Mouse (Mus musculus): Measurements from ENCODE around the gene 1700028J19Rik. TPM values are rescaled to one million over a fixed set of nuclear protein-coding genes. Genes with fewer than 3 reads are reported as not detected.

Gene 1700028J19Rik
- total RNA-seq, 1 experiment = 0.58 TPM

Other genes starting within 250 kb of the 1700028J19Rik start
- gene Klk1b26, start 234.5 kb downstream of the 1700028J19Rik start, total RNA-seq (2012; rRNA removed) = not detected in 2 replicates
- not detected in 2 replicates for gene Klk1b27, start 194.4 kb downstream of the 1700028J19Rik start, total RNA-seq (2012; rRNA removed)
- gene Klk1b21, start 144.4 kb downstream of the 1700028J19Rik start, total RNA-seq (2012; rRNA removed) = not detected in 2 replicates
- gene Klk1b22, start 134.0 kb downstream of the 1700028J19Rik start, total RNA-seq (2012; rRNA removed) = not detected in 2 replicates
- gene Klk1b16, start 109.9 kb downstream of the 1700028J19Rik start, total RNA-seq (2012; rRNA removed) = not detected in 2 replicates
- gene Klk1b24, start 58.5 kb downstream of the 1700028J19Rik start, total RNA-seq (2012; rRNA removed) = not detected in 2 replicates
- gene Klk1b3, start 48.5 kb downstream of the 1700028J19Rik start, total RNA-seq (2012; rRNA removed) = 0.40 TPM in 1 of 2 replicates, not detected in the other
- gene Klk1b4, start 39.3 kb downstream of the 1700028J19Rik start, total RNA-seq (2012; rRNA removed) = not detected in 2 replicates
- gene Klk1b5, start 30.8 kb downstream of the 1700028J19Rik start, total RNA-seq (2012; rRNA removed) = not detected in 2 replicates
- gene Klk1, start 21.3 kb downstream of the 1700028J19Rik start, total RNA-seq (2012; rRNA removed) = 4.0 and 5.8 TPM in 2 replicates
- gene Gm36864, start 10.5 kb downstream of the 1700028J19Rik start, total RNA-seq (2012; rRNA removed) = not detected in 2 replicates
- 127 and 194 TPM in 2 replicates for gene 2410002F23Rik, start within 50 bp of the 1700028J19Rik start, total RNA-seq (2012; rRNA removed)
- gene Acp4, start 10.7 kb upstream of the 1700028J19Rik start, total RNA-seq (2012; rRNA removed) = 0.18 and 0.58 TPM in 2 replicates
- 1.4 TPM in 1 of 2 replicates, not detected in the other for gene Gm15517, start 14.8 kb upstream of the 1700028J19Rik start, total RNA-seq (2012; rRNA removed)
- gene Clec11a, start 60.2 kb upstream of the 1700028J19Rik start, total RNA-seq (2012; rRNA removed) = 2.2 TPM in 2 replicates
- 1.0 and 1.5 TPM in 2 replicates for gene Shank1, start 63.6 kb upstream of the 1700028J19Rik start, total RNA-seq (2012; rRNA removed)
- gene Syt3, start 137.4 kb upstream of the 1700028J19Rik start, total RNA-seq (2012; rRNA removed) = 5.8 and 8.0 TPM in 2 replicates
- gene 1700008O03Rik, start 139.1 kb upstream of the 1700028J19Rik start, total RNA-seq (2012; rRNA removed) = 1.4 and 4.8 TPM in 2 replicates
- gene Lrrc4b, start 182.3 kb upstream of the 1700028J19Rik start, total RNA-seq (2012; rRNA removed) = 0.18 TPM in 1 of 2 replicates, not detected in the other
- not detected in 2 replicates for gene Aspdh, start 218.7 kb upstream of the 1700028J19Rik start, total RNA-seq (2012; rRNA removed)
- 18.6 and 18.9 TPM in 2 replicates for gene Josd2, start 221.3 kb upstream of the 1700028J19Rik start, total RNA-seq (2012; rRNA removed)
- gene Emc10, start 249.8 kb upstream of the 1700028J19Rik start, total RNA-seq (2012; rRNA removed) = 64.2 and 104 TPM in 2 replicates
- gene Fam71e1, start 249.9 kb upstream of the 1700028J19Rik start, total RNA-seq (2012; rRNA removed) = 3.4 and 4.2 TPM in 2 replicates

Measured in ES-E14 (cell line).